Mouse (Mus musculus): ENCODE results near the gene Patj. TPM values are rescaled to one million over a fixed set of nuclear protein-coding genes. Genes with fewer than 3 reads are reported as not detected.

The Patj gene
- polyA plus RNA-seq, 1 experiment from 2014 or later, result 2.8 TPM

GRCm38 (mm10) chr4:98511296-98511695, 115.7 kb downstream of the Patj start:
- DNase-seq (no peak), ATAC-seq (no peak)
- Histone ChIP-seq H3K4me3 (ENCODE audit: low read depth, low read length) (no peak overlapping the region), H3K4me1 (ENCODE audit: insufficient read depth) (peaks cover 7% of the 10 kb centered on the region), H3K9me3 (ENCODE audit: low read length) (no peaks in the 10 kb centered on the region), H3K4me2 (ENCODE audit: low read depth, low read length) (no peak overlapping the region), H3K9ac (replicated peaks) (no peak overlapping the region), H3K36me3 (replicated peaks; ENCODE audit: insufficient read depth, low read length) (no peaks in the 10 kb centered on the region), H3K27me3 (ENCODE audit: insufficient read depth, low read length) (no peaks in the 10 kb centered on the region), H3K27ac (ENCODE audit: low read depth) (no peak overlapping the region)
- TF ChIP-seq EP300 (IDR thresholded peaks at IDR 0.05; ENCODE audit: low read depth) (no peak), CTCF (IDR thresholded peaks at IDR 0.05; ENCODE audit: low read depth) (no peak)
- WGBS (ENCODE audit: insufficient replicate concordance), result 70% methylated on average over 2 of the region's 2 CpGs

GRCm38 (mm10) chr4:98511964-98512743, 116.6 kb downstream of the Patj start:
- 81% methylated on average over 10 of the region's 10 CpGs for WGBS (ENCODE audit: insufficient replicate concordance)

GRCm38 (mm10) chr4:98520492-98520891, 124.9 kb downstream of the Patj start:
- Histone ChIP-seq H3K27ac (ENCODE audit: low read depth) (no peak overlapping the region), H3K9me3 (ENCODE audit: low read length) (no peaks in the 10 kb centered on the region), H3K9ac (replicated peaks) (no peak overlapping the region), H3K4me2 (ENCODE audit: low read depth, low read length) (no peak overlapping the region), H3K36me3 (replicated peaks; ENCODE audit: insufficient read depth, low read length) (0 out of 2 replicates have a peak, but pooled peaks cover 2% of the 10 kb centered on the region), H3K4me3 (ENCODE audit: low read depth, low read length) (no peak overlapping the region), H3K27me3 (ENCODE audit: insufficient read depth, low read length) (no peaks in the 10 kb centered on the region), H3K4me1 (ENCODE audit: insufficient read depth) (no peaks in the 10 kb centered on the region)
- TF ChIP-seq EP300 (IDR thresholded peaks at IDR 0.05; ENCODE audit: low read depth) (no peak), CTCF (IDR thresholded peaks at IDR 0.05; ENCODE audit: low read depth) (no peak)
- DNase-seq (no peak), ATAC-seq (no peak)
- 80% methylated on average over 6 of the region's 6 CpGs for WGBS (ENCODE audit: insufficient replicate concordance)

More at GRCm38 (mm10) chr4:98511964-98512743, 116.6 kb downstream of the Patj start:
- no peak for TF ChIP-seq EP300 (IDR thresholded peaks at IDR 0.05; ENCODE audit: low read depth)
- TF ChIP-seq CTCF (IDR thresholded peaks at IDR 0.05; ENCODE audit: low read depth), result no peak
- H3K9me3 ChIP-seq (ENCODE audit: low read length), result no peaks in the 10 kb centered on the region
- H3K36me3 ChIP-seq (replicated peaks; ENCODE audit: insufficient read depth, low read length), result no peaks in the 10 kb centered on the region
- no peak for DNase-seq
- no peak overlapping the region for H3K4me3 ChIP-seq (ENCODE audit: low read depth, low read length)
- ATAC-seq, result no peak
- H3K4me1 ChIP-seq (ENCODE audit: insufficient read depth), result peaks cover 7% of the 10 kb centered on the region
- no peaks in the 10 kb centered on the region for H3K27me3 ChIP-seq (ENCODE audit: insufficient read depth, low read length)
- H3K9ac ChIP-seq (replicated peaks), result no peak overlapping the region
- no peak overlapping the region for H3K27ac ChIP-seq (ENCODE audit: low read depth)
- no peak overlapping the region for H3K4me2 ChIP-seq (ENCODE audit: low read depth, low read length)

- Histone ChIP-seq H3K9ac (replicated peaks) (no peak overlapping the region), H3K4me3 (ENCODE audit: low read depth, low read length) (no peak overlapping the region), H3K27ac (ENCODE audit: low read depth) (no peak overlapping the region), H3K36me3 (replicated peaks; ENCODE audit: insufficient read depth, low read length) (0 out of 2 replicates have a peak, but pooled peaks cover 2% of the 10 kb centered on the region), H3K4me2 (ENCODE audit: low read depth, low read length) (no peak overlapping the region), H3K4me1 (ENCODE audit: insufficient read depth) (no peaks in the 10 kb centered on the region), H3K9me3 (ENCODE audit: low read length) (no peaks in the 10 kb centered on the region), H3K27me3 (ENCODE audit: insufficient read depth, low read length) (no peaks in the 10 kb centered on the region)
- 88% methylated on average over 10 of the region's 10 CpGs for WGBS (ENCODE audit: insufficient replicate concordance)
- TF ChIP-seq CTCF (IDR thresholded peaks at IDR 0.05; ENCODE audit: low read depth), result no peak
- no peak for TF ChIP-seq EP300 (IDR thresholded peaks at IDR 0.05; ENCODE audit: low read depth)
- DNase-seq (no peak), ATAC-seq (no peak)
Measured at GRCm38 (mm10) chr4:98524525-98524924, 128.9 kb downstream of the Patj start.

- TF ChIP-seq EP300 (IDR thresholded peaks at IDR 0.05; ENCODE audit: low read depth), result no peak
- no peaks in the 10 kb centered on the region for H3K36me3 ChIP-seq (replicated peaks; ENCODE audit: insufficient read depth, low read length)
- DNase-seq, result no peak
- no peak overlapping the region for H3K4me3 ChIP-seq (ENCODE audit: low read depth, low read length)
- no peak for ATAC-seq
- no peaks in the 10 kb centered on the region for H3K9me3 ChIP-seq (ENCODE audit: low read length)
- 57% methylated on average over 3 of the region's 3 CpGs for WGBS (ENCODE audit: insufficient replicate concordance)
- no peak overlapping the region for H3K9ac ChIP-seq (replicated peaks)
- H3K27me3 ChIP-seq (ENCODE audit: insufficient read depth, low read length), result no peaks in the 10 kb centered on the region
- no peaks in the 10 kb centered on the region for H3K4me1 ChIP-seq (ENCODE audit: insufficient read depth)
- no peak overlapping the region for H3K27ac ChIP-seq (ENCODE audit: low read depth)
- H3K4me2 ChIP-seq (ENCODE audit: low read depth, low read length), result no peak overlapping the region
Measured at GRCm38 (mm10) chr4:98535446-98535845, 139.9 kb downstream of the Patj start.

GRCm38 (mm10) chr4:98541591-98541990, 146.0 kb downstream of the Patj start:
- Histone ChIP-seq H3K4me1 (ENCODE audit: insufficient read depth) (no peaks in the 10 kb centered on the region), H3K27me3 (ENCODE audit: insufficient read depth, low read length) (no peaks in the 10 kb centered on the region), H3K9me3 (ENCODE audit: low read length) (no peaks in the 10 kb centered on the region), H3K9ac (replicated peaks) (no peak overlapping the region), H3K4me2 (ENCODE audit: low read depth, low read length) (no peak overlapping the region), H3K36me3 (replicated peaks; ENCODE audit: insufficient read depth, low read length) (no peaks in the 10 kb centered on the region), H3K4me3 (ENCODE audit: low read depth, low read length) (no peak overlapping the region), H3K27ac (ENCODE audit: low read depth) (no peak overlapping the region)
- TF ChIP-seq EP300 (IDR thresholded peaks at IDR 0.05; ENCODE audit: low read depth) (no peak), CTCF (IDR thresholded peaks at IDR 0.05; ENCODE audit: low read depth) (no peak)
- DNase-seq (no peak), ATAC-seq (no peak)
- 63% methylated on average over 2 of the region's 2 CpGs for WGBS (ENCODE audit: insufficient replicate concordance)

Measured in liver, postnatal 0 days (tissue).